Mouse (Mus musculus): ENCODE results near the gene Cmtm1.

GRCm38 (mm10) chr8:104246621-104247020, 63.3 kb downstream of the Cmtm1 start:
- TF ChIP-seq GATA1 (IDR thresholded peaks at IDR 0.05; ENCODE audit: low read length) = no peak
- no peak for TF ChIP-seq TAL1 (IDR thresholded peaks at IDR 0.05; ENCODE audit: low read length)

Data from erythroblast, embryonic 14.5 days (primary cell).